Mouse (Mus musculus): ENCODE measurements around the gene Lonrf3. TPM values are rescaled to one million over a fixed set of nuclear protein-coding genes. Genes with fewer than 3 reads are reported as not detected.

Gene Lonrf3
- not detected in 2 replicates for polyA plus RNA-seq (2012)

- Histone ChIP-seq H3K36me3 (ENCODE audit: control insufficient read depth) (no peaks in the 10 kb centered on the region), H3K4me3 (replicated peaks) (peak within 1 kb of the TSS; percentile 46), H3K9me3 (ENCODE audit: control insufficient read depth, low read length) (peaks cover 11% of the 10 kb centered on the region), H3K27me3 (ENCODE audit: control insufficient read depth) (peaks cover 42% of the 10 kb centered on the region), H3K4me1 (ENCODE audit: control insufficient read depth) (no peaks in the 10 kb centered on the region)
- TF ChIP-seq GATA1 (IDR thresholded peaks at IDR 0.05; ENCODE audit: low read length) (no peak), TAL1 (IDR thresholded peaks at IDR 0.05; ENCODE audit: low read length) (no peak)
Measured at GRCm38 (mm10) chrX:36328271-36329039, at the start of gene Lonrf3. Gene Lonrf3 (plus strand): TSS chrX:36328353.

GRCm38 (mm10) chrX:36278750-36279149 lies 49.4 kb upstream of the Lonrf3 start:
- H3K36me3 ChIP-seq (ENCODE audit: control insufficient read depth) = no peaks in the 10 kb centered on the region
- no peak for TF ChIP-seq TAL1 (IDR thresholded peaks at IDR 0.05; ENCODE audit: low read length)
- TF ChIP-seq GATA1 (IDR thresholded peaks at IDR 0.05; ENCODE audit: low read length) = no peak
- H3K9me3 ChIP-seq (ENCODE audit: control insufficient read depth, low read length) = no peaks in the 10 kb centered on the region
- H3K4me1 ChIP-seq (ENCODE audit: control insufficient read depth) = no peaks in the 10 kb centered on the region
- H3K4me3 ChIP-seq (replicated peaks) = no peak overlapping the region
- H3K27me3 ChIP-seq (ENCODE audit: control insufficient read depth) = no peaks in the 10 kb centered on the region

GRCm38 (mm10) chrX:36311420-36311819 lies 16.7 kb upstream of the Lonrf3 start:
- no peak for TF ChIP-seq GATA1 (IDR thresholded peaks at IDR 0.05; ENCODE audit: low read length)

GRCm38 (mm10) chrX:36327491-36328255 lies 480 bp upstream of the Lonrf3 start:
- H3K27me3 ChIP-seq (ENCODE audit: control insufficient read depth) = peaks cover 42% of the 10 kb centered on the region
- no peak for TF ChIP-seq TAL1 (IDR thresholded peaks at IDR 0.05; ENCODE audit: low read length)
- TF ChIP-seq GATA1 (IDR thresholded peaks at IDR 0.05; ENCODE audit: low read length) = no peak
- no peak overlapping the region for H3K4me3 ChIP-seq (replicated peaks)
- H3K36me3 ChIP-seq (ENCODE audit: control insufficient read depth) = no peaks in the 10 kb centered on the region
- no peaks in the 10 kb centered on the region for H3K4me1 ChIP-seq (ENCODE audit: control insufficient read depth)
- H3K9me3 ChIP-seq (ENCODE audit: control insufficient read depth, low read length) = peaks cover 11% of the 10 kb centered on the region

More at GRCm38 (mm10) chrX:36311420-36311819, 16.7 kb upstream of the Lonrf3 start:
- Histone ChIP-seq H3K4me1 (ENCODE audit: control insufficient read depth) (no peaks in the 10 kb centered on the region), H3K9me3 (ENCODE audit: control insufficient read depth, low read length) (no peaks in the 10 kb centered on the region), H3K36me3 (ENCODE audit: control insufficient read depth) (no peaks in the 10 kb centered on the region), H3K27me3 (ENCODE audit: control insufficient read depth) (no peaks in the 10 kb centered on the region), H3K4me3 (replicated peaks) (no peak overlapping the region)

DNA sequence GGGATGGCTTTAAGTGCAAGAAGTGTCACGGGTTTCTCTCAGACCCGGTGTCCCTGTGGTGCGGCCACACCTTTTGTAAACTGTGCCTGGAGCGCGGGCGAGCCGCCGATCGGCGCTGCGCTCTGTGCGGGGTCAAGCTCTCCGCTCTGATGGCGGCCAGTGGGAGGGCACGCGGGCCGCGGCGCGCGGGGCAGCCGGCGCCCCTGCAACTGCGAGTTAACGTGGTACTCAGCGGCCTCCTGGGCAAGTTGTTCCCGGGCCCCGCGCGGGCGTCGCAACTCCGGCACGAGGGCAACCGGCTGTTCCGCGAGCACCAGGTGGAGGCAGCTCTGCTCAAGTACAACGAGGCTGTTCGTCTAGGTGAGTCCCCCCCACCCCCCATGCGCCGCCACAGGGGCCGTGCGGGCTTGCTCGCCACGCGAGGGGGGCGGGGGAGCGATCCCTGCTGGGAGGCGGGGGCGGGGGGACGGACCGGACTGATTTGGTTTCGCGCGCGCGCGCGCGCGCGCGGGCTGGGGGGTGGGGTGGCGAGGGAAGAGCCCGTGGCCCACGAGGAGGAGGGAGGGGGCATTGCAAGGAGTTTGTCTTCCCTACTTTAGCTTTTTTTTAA lies 992 bp downstream of the Lonrf3 start:
- peak overlapping the region; percentile 46 for H3K4me3 ChIP-seq (replicated peaks)
- H3K27me3 ChIP-seq (ENCODE audit: control insufficient read depth) = peaks cover 42% of the 10 kb centered on the region
- H3K36me3 ChIP-seq (ENCODE audit: control insufficient read depth) = no peaks in the 10 kb centered on the region
- no peaks in the 10 kb centered on the region for H3K4me1 ChIP-seq (ENCODE audit: control insufficient read depth)
- H3K9me3 ChIP-seq (ENCODE audit: control insufficient read depth, low read length) = peaks cover 11% of the 10 kb centered on the region
- TF ChIP-seq GATA1 (IDR thresholded peaks at IDR 0.05; ENCODE audit: low read length) = no peak
- TF ChIP-seq TAL1 (IDR thresholded peaks at IDR 0.05; ENCODE audit: low read length) = no peak

- TF ChIP-seq GATA1 (IDR thresholded peaks at IDR 0.05; ENCODE audit: low read length) = no peak
- no peak for TF ChIP-seq TAL1 (IDR thresholded peaks at IDR 0.05; ENCODE audit: low read length)
- no peaks in the 10 kb centered on the region for H3K36me3 ChIP-seq (ENCODE audit: control insufficient read depth)
- H3K9me3 ChIP-seq (ENCODE audit: control insufficient read depth, low read length) = peaks cover 11% of the 10 kb centered on the region
- no peak overlapping the region for H3K4me3 ChIP-seq (replicated peaks)
- H3K4me1 ChIP-seq (ENCODE audit: control insufficient read depth) = no peaks in the 10 kb centered on the region
- H3K27me3 ChIP-seq (ENCODE audit: control insufficient read depth) = peaks cover 42% of the 10 kb centered on the region
Measured at GRCm38 (mm10) chrX:36329849-36330411, 1.8 kb downstream of the Lonrf3 start.

DNA sequence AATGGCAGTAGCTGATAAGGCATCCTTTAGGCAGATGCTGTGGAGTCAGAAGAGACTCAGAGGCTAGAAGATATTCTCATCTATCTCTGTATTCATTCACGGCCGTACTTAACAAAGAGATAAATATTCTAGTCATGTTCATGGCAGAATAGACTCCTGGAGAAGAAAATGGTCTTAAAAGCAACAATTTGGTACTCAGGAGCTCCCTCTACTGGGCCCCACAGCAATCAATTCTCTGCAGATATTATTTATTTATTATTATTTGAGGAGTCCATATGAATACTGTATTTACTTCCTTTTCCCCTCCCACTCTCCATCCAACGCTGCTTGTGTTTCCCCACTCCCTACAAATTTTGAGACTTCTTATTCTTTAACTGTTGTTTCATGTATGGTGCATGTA lies 24.3 kb downstream of the Lonrf3 start:
- H3K4me3 ChIP-seq (replicated peaks) = no peak overlapping the region
- no peaks in the 10 kb centered on the region for H3K9me3 ChIP-seq (ENCODE audit: control insufficient read depth, low read length)
- TF ChIP-seq GATA1 (IDR thresholded peaks at IDR 0.05; ENCODE audit: low read length) (no peak), TAL1 (IDR thresholded peaks at IDR 0.05; ENCODE audit: low read length) (no peak)
- no peaks in the 10 kb centered on the region for H3K4me1 ChIP-seq (ENCODE audit: control insufficient read depth)
- no peaks in the 10 kb centered on the region for H3K36me3 ChIP-seq (ENCODE audit: control insufficient read depth)
- H3K27me3 ChIP-seq (ENCODE audit: control insufficient read depth) = no peaks in the 10 kb centered on the region

- no peaks in the 10 kb centered on the region for H3K36me3 ChIP-seq (ENCODE audit: control insufficient read depth)
- H3K4me1 ChIP-seq (ENCODE audit: control insufficient read depth) = no peaks in the 10 kb centered on the region
- no peaks in the 10 kb centered on the region for H3K9me3 ChIP-seq (ENCODE audit: control insufficient read depth, low read length)
- no peaks in the 10 kb centered on the region for H3K27me3 ChIP-seq (ENCODE audit: control insufficient read depth)
- no peak overlapping the region for H3K4me3 ChIP-seq (replicated peaks)
- no peak for TF ChIP-seq TAL1 (IDR thresholded peaks at IDR 0.05; ENCODE audit: low read length)
- TF ChIP-seq GATA1 (IDR thresholded peaks at IDR 0.05; ENCODE audit: low read length) = no peak
Measured at GRCm38 (mm10) chrX:36385340-36385739, 57.2 kb downstream of the Lonrf3 start.

DNA sequence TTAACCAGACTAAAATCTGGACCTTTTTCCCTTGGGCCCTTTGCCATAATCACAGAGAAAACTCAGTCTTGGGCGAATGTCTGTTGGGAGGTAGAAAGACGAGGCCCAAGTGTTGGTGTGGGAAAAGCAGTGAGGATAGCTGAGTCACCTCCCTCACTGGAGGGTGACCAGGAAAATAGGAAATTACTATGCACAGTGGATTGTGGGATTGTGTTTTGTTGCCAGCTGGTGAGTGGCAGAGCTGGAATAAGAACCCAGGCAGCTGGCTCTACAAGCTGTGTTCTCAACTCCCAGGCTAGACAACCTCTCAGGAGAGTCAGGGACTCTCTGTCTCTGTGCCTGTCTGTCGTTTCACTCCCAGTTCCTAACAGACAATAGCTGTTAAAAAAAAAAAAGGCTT lies 61.8 kb downstream of the Lonrf3 start:
- Histone ChIP-seq H3K27me3 (ENCODE audit: control insufficient read depth) (no peaks in the 10 kb centered on the region), H3K4me1 (ENCODE audit: control insufficient read depth) (no peaks in the 10 kb centered on the region)
- TF ChIP-seq GATA1 (IDR thresholded peaks at IDR 0.05; ENCODE audit: low read length) = no peak
- no peak for TF ChIP-seq TAL1 (IDR thresholded peaks at IDR 0.05; ENCODE audit: low read length)

More for the DNA sequence above, 61.8 kb downstream of the Lonrf3 start:
- no peaks in the 10 kb centered on the region for H3K9me3 ChIP-seq (ENCODE audit: control insufficient read depth, low read length)
- H3K36me3 ChIP-seq (ENCODE audit: control insufficient read depth) = no peaks in the 10 kb centered on the region
- H3K4me3 ChIP-seq (replicated peaks) = no peak overlapping the region
